Mouse (Mus musculus) limb, embryonic 13.5 days (tissue): ENCODE results near the gene Coq10a. TPM values are rescaled to one million over a fixed set of nuclear protein-coding genes. Genes with fewer than 3 reads are reported as not detected.
A peak's percentile ranks its signal among the peaks of the same experiment; 100 is the strongest.

ENCODE experiments used
- ATAC-seq: fragments of 200-750 bp; cut with Nextera tagmentation; 2 replicates; pipeline ENCODE4 v1.8.0; 2017; ENCODE audit warnings: low read depth, moderate number of reproducible peaks, moderate TSS enrichment; ENCODE audit not compliant: low FRiP score
- H3K27ac ChIP-seq: fragments of 300-500 bp; sonication (generic); 2 replicates; pipeline ENCODE4 v1.5.1; 2015; ENCODE audit warnings: inconsistent platforms, mild to moderate bottlenecking, moderate library complexity
- H3K27me3 ChIP-seq: fragments of 300-500 bp; sonication (generic); 2 replicates; pipeline ENCODE4 v1.6.1; 2015; ENCODE audit warnings: mild to moderate bottlenecking, inconsistent platforms
- H3K36me3 ChIP-seq: fragments of 300-500 bp; sonication (generic); 2 replicates; pipeline ENCODE4 v1.6.1; 2015; ENCODE audit warnings: inconsistent platforms, mild to moderate bottlenecking, moderate library complexity
- H3K4me1 ChIP-seq: fragments of 300-500 bp; sonication (generic); 2 replicates; pipeline ENCODE4 v1.6.1; 2015; ENCODE audit warnings: inconsistent platforms
- H3K4me2 ChIP-seq: fragments of 300-500 bp; sonication (generic); replicated peaks from 2 replicates; pipeline ENCODE4 v1.6.1; 2015; ENCODE audit warnings: inconsistent platforms, mild to moderate bottlenecking, moderate library complexity
- H3K4me3 ChIP-seq: fragments of 300-500 bp; sonication (generic); 2 replicates; pipeline ENCODE4 v1.5.1; 2015; ENCODE audit warnings: moderate library complexity, mild to moderate bottlenecking, inconsistent platforms
- H3K9ac ChIP-seq: fragments of 300-500 bp; sonication (generic); 2 replicates; pipeline ENCODE4 v1.6.1; 2015; ENCODE audit warnings: mild to moderate bottlenecking, inconsistent platforms
- H3K9me3 ChIP-seq: fragments of 300-500 bp; sonication (generic); 2 replicates; pipeline ENCODE4 v1.6.1; 2016; ENCODE audit warnings: inconsistent platforms
- WGBS: fragments of 180-500 bp; shearing (Covaris S2); methylation state at CpG from one replicate; pipeline ENCODE4 v1.1.7; 2015; 5-methylcytosine and 5-hydroxymethylcytosine counted together
- polyA plus RNA-seq: library from polyadenylated mRNA; unstranded; fragments of >200 nt; fragmentation: Nextera tagmentation; extraction: Ambion mirVana; gene quantifications from 2 replicates; pipeline ENCODE4 v1.2.1, GENCODE M21; 2015

Gene Coq10a
- polyA plus RNA-seq = 14.8 and 15.3 TPM in 2 replicates

DNA sequence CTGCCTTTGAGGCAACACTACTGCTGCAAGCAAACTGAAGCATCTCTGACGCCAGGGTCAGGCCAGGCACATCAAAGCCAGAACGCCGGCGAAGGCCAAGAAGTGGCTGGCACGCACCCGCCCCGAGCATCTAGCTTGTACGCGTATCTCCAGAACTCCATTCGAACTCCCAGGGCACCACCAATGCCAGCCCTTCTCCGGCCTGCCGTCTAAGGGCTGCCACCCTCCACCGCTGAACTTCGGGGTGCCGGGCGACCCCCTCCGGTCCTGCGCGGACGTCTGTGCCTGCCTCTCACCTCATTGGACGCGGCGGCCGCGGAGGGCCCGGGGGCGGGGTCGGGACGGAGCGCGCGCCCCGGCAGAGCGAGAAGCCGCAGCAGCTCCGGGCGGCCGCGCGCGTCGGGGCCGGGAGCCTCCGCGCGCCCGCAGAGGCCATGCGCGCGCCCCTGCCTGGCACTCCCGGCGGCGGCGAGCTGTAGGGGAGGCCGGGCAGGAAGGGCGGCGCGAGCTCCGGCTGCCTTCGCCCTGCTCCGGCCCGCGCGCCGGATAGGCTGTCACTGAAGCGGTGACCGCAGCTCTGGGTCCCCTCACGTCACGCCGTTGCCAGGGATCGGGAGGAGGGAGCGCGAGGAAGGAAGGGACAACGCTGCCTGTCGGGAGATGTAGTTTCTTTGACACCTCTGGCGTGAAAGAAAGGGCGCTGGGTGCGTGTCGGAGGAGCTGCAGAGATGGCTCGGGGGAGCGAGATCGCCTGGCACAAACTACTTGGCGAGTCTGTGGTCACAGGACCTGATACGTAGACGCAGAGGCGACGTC lies at the start of gene Coq10a:
Gene Coq10a, minus strand, starts transcription at position 596 of the 816 bp plus-strand sequence.
- Histone ChIP-seq H3K9ac (peak within 1 kb of the TSS; percentile 82), H3K27me3 (no peaks in the 10 kb centered on the region), H3K4me3 (peak within 1 kb of the TSS; percentile 71), H3K36me3 (peaks cover 21% of the 10 kb centered on the region), H3K9me3 (no peaks in the 10 kb centered on the region), H3K4me2 (peak within 1 kb of the TSS; percentile 94), H3K27ac (peak within 1 kb of the TSS; percentile 95), H3K4me1 (peaks cover 14% of the 10 kb centered on the region)
- peak; percentile 92 for ATAC-seq
- under 1% methylated on average over 80 of the region's 87 CpGs for WGBS

- H3K9me3 ChIP-seq = no peaks in the 10 kb centered on the region
- peaks cover 28% of the 10 kb centered on the region for H3K4me1 ChIP-seq
- 90% methylated on average over 5 of the region's 5 CpGs for WGBS
- H3K4me2 ChIP-seq = no peak overlapping the region
- no peak for ATAC-seq
- peaks cover 65% of the 10 kb centered on the region for H3K36me3 ChIP-seq
- H3K27ac ChIP-seq = no peak overlapping the region
- H3K27me3 ChIP-seq = no peaks in the 10 kb centered on the region
- no peak overlapping the region for H3K9ac ChIP-seq
- H3K4me3 ChIP-seq = no peak overlapping the region
Measured at GRCm38 (mm10) chr10:128414848-128415247, 46.1 kb upstream of the Coq10a start.

- Histone ChIP-seq H3K4me1 (peaks cover 36% of the 10 kb centered on the region), H3K4me2 (peak overlapping the region; percentile 97), H3K9ac (peak overlapping the region; percentile 90; the same call in 1 of the 2 replicates), H3K36me3 (peaks cover 49% of the 10 kb centered on the region), H3K27me3 (no peaks in the 10 kb centered on the region), H3K27ac (no peak overlapping the region), H3K9me3 (no peaks in the 10 kb centered on the region), H3K4me3 (peak overlapping the region; percentile 91)
- ATAC-seq = no peak
- 70% methylated on average over 1 of the region's 1 CpGs for WGBS
Measured at GRCm38 (mm10) chr10:128413076-128413475, 44.3 kb upstream of the Coq10a start.

- Histone ChIP-seq H3K27me3 (no peaks in the 10 kb centered on the region), H3K36me3 (peaks cover 48% of the 10 kb centered on the region), H3K4me1 (peaks cover 36% of the 10 kb centered on the region), H3K9me3 (no peaks in the 10 kb centered on the region), H3K27ac (peak overlapping the region; percentile 92; the same call in 1 of the 2 replicates), H3K4me3 (peak overlapping the region; percentile 91), H3K9ac (peak overlapping the region; percentile 90), H3K4me2 (peak overlapping the region; percentile 97)
- ATAC-seq = no peak
- WGBS = 59% methylated on average over 1 of the region's 1 CpGs
Measured at GRCm38 (mm10) chr10:128412558-128412957, 43.8 kb upstream of the Coq10a start.

GRCm38 (mm10) chr10:128412055-128412381 lies 43.2 kb upstream of the Coq10a start:
- H3K27me3 ChIP-seq = no peaks in the 10 kb centered on the region
- H3K36me3 ChIP-seq = peaks cover 46% of the 10 kb centered on the region
- H3K4me1 ChIP-seq = peaks cover 36% of the 10 kb centered on the region
- peak overlapping the region; percentile 90 for H3K9ac ChIP-seq
- peak overlapping the region; percentile 97 for H3K4me2 ChIP-seq
- H3K4me3 ChIP-seq = peak overlapping the region; percentile 91
- H3K9me3 ChIP-seq = no peaks in the 10 kb centered on the region
- WGBS = 2% methylated on average over 14 of the region's 14 CpGs
- peak overlapping the region; percentile 92 for H3K27ac ChIP-seq
- no peak for ATAC-seq

DNA sequence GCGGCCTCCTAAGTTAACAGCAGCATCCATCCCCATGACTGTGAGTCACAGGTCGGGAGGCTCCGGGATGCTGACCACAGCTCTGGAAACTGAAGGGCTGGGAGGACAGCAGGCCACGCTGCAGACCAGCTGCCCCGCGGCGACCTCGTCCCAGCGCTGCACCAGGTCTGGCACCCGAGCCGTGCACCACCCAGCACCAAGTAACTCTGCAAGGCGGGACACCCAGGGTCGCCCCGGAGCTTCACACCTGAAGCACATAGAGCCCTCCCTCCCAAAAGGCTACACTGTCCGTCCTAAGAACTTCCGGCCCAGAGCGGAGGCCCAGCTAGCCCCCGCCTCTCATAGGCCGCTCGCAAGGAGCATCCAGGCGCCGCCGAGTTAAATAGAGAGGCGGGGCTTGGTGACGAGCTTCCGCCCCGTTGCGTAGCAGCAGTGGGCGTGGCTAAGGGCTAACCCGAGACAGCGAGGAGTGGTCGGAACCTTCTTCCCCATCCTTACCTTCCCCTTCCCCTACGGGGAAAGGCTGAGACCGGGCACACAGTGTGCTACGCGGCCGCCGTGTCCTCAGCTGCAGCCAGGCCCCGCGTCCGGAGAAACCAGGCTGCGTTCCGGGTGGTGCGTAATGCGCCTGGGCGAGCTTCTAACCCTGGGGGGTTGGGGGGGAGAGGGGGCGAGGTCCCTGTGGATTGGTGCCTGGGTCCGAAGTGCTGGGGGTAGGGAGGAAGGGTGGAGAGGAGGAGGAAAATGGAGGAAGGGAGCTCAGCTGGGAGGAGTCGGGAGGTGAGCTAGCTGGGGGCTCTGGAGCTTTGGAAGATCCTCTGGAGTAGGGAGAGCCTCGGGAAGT lies 42.6 kb upstream of the Coq10a start, which contains the start of the genes Nabp2 and Rnf41:
Gene Nabp2, minus strand, starts transcription at position 282 of the 844 bp plus-strand sequence.
Gene Rnf41, plus strand, starts transcription at position 447 of the 844 bp plus-strand sequence.
- Histone ChIP-seq H3K27me3 (no peaks in the 10 kb centered on the region), H3K27ac (peak within 1 kb of the TSS; percentile 92), H3K4me1 (peaks cover 36% of the 10 kb centered on the region), H3K9ac (peak within 1 kb of the TSS; percentile 90), H3K4me2 (peak within 1 kb of the TSS; percentile 97), H3K9me3 (no peaks in the 10 kb centered on the region), H3K36me3 (peaks cover 44% of the 10 kb centered on the region), H3K4me3 (peak within 1 kb of the TSS; percentile 91)
- WGBS = under 1% methylated on average over 50 of the region's 50 CpGs
- peak; percentile 91 for ATAC-seq

- peaks cover 36% of the 10 kb centered on the region for H3K4me1 ChIP-seq
- no peak for ATAC-seq
- H3K27ac ChIP-seq = peak overlapping the region; percentile 92
- peak overlapping the region; percentile 87 for H3K9ac ChIP-seq
- 33% methylated on average over 4 of the region's 4 CpGs for WGBS
- no peaks in the 10 kb centered on the region for H3K27me3 ChIP-seq
- H3K9me3 ChIP-seq = no peaks in the 10 kb centered on the region
- peak overlapping the region; percentile 97 for H3K4me2 ChIP-seq
- H3K36me3 ChIP-seq = peaks cover 44% of the 10 kb centered on the region
- peak overlapping the region; percentile 91 for H3K4me3 ChIP-seq
Measured at GRCm38 (mm10) chr10:128410560-128410845, 41.7 kb upstream of the Coq10a start.

GRCm38 (mm10) chr10:128409692-128410559 lies 41.1 kb upstream of the Coq10a start:
- Histone ChIP-seq H3K9ac (peak overlapping the region; percentile 87), H3K4me3 (peak overlapping the region; percentile 91)
- WGBS = 7% methylated on average over 36 of the region's 36 CpGs

DNA sequence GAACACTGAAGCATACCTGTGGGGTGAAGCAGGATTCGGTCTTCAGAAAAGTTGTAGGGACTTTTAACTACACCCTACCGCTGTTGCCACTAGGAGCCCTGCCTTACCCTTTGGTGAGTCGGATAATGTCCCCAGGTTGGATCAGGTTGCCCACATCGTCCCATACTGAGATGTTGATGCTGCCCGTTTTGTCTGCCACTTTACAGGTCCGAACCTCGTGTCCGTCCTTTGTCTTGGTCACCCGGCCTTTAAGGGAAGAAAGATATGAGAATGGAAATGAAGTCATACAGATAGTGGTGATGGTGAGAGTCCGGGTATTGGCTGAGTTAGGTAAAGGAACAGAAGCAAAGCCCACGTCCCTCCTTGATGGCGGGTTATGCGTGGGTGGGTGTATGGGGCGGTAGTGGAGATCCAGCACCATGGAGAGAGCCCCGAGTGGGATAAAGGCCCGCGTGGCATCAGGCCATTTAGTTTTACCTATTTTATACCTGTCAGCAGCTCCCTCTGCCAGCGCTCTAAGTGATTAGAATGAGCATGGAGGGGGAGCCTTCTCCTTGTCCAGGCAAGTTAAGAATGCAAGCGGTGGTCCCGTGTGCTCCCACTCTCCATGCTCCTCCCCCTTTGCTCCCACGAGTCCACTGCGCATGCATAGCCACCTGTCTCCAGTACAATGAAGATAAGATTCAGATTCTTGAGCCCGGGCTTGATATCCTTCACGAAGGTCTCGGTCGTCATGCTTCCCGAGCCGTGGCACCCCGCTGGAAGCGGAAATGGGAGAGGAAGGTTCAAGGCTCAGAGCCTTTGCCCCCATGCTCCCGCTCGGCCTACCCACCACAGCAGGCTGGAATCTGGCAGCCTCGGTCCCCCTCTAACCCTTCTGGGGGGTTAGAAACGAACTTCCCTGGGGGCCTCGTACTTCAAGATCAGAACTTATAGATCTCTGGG lies 40.1 kb upstream of the Coq10a start:
- Histone ChIP-seq H3K9me3 (no peaks in the 10 kb centered on the region), H3K27me3 (no peaks in the 10 kb centered on the region), H3K27ac (peak overlapping the region; percentile 58), H3K4me2 (peak overlapping the region; percentile 97), H3K36me3 (peaks cover 33% of the 10 kb centered on the region), H3K9ac (peak overlapping the region; percentile 79), H3K4me1 (peaks cover 36% of the 10 kb centered on the region), H3K4me3 (peak overlapping the region; percentile 91)
- ATAC-seq = no peak
- WGBS = 18% methylated on average over 35 of the region's 35 CpGs

More at GRCm38 (mm10) chr10:128409692-128410559, 41.1 kb upstream of the Coq10a start:
- Histone ChIP-seq H3K27ac (peak overlapping the region; percentile 92), H3K4me2 (peak overlapping the region; percentile 97), H3K36me3 (peaks cover 43% of the 10 kb centered on the region), H3K9me3 (no peaks in the 10 kb centered on the region), H3K4me1 (peaks cover 36% of the 10 kb centered on the region), H3K27me3 (no peaks in the 10 kb centered on the region)
- ATAC-seq = peak; percentile 90

DNA sequence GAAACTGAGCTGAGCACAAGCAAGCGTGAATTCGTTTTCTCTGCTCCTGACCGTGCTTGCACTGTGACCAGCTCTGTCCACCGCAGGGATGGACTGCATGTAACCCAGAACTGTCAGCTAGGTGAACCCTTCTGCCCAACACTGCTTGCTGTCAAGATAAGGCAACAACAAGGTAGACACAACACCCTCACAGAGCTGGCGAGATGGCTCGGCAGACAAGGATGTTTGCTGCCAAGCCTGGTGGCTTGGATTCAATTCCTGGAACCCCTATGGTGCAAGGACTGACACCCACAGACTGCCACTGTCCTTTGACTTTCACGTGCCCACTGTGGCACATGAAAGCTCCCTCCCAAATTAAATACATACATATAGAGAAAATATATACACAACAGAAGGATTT lies 35.1 kb upstream of the Coq10a start:
- whole genome bisulfite sequencing = 84% methylated on average over 7 of the region's 7 CpGs
- no peak overlapping the region for H3K9ac ChIP-seq
- no peak for ATAC-seq
- no peak overlapping the region for H3K4me2 ChIP-seq
- peaks cover 27% of the 10 kb centered on the region for H3K36me3 ChIP-seq
- H3K9me3 ChIP-seq = no peaks in the 10 kb centered on the region
- H3K27ac ChIP-seq = no peak overlapping the region
- no peaks in the 10 kb centered on the region for H3K27me3 ChIP-seq
- peaks cover 21% of the 10 kb centered on the region for H3K4me1 ChIP-seq
- no peak overlapping the region for H3K4me3 ChIP-seq
